Comparison of ENCODE assay signal across 12 mouse cellular contexts in the genomic region with DNA sequence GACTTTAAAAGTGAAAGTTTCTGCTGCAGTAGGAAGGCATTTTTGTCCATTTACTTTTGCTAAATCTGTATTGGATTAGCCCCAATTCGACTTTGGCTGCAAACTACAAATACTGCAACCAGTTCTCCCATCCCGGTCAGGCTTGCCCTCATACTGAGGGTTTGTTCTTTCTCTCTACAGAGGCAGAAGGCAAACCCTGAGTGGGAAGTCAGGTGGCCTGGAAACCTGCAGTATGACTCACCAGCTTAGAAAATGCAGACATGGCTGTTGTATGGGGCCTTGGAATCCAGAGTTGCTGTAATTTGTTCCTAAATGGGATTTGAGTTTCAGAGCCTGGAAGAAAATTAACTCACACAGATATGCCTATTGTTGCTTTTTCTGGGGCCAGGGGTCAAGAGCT.
A peak's percentile ranks its signal among the peaks of the same experiment; 100 is the strongest.
DNase-seq lines count a peak whose midpoint lies in the region.
"Had no signal": no experiment of that assay in that cellular context is flagged by ENCODE, and none has a peak within 500 bp of the region (broad histone marks: within the 10 kb centered on the region; RNA-seq: fewer than 3 reads in every experiment).

No protein-coding gene starts in this region.

- peak; percentile 33 for DNase-seq in right cerebral cortex, adult 18-20 months
- DNase-seq in right cerebral cortex, postnatal 14 days = no peak
- DNase-seq in brain, adult 2 months (ENCODE audit: low read depth, low spot score) = peak; percentile 92
- peak; percentile 88 for DNase-seq in cerebellum, adult 9-10 months
- DNase-seq in fibroblast of lung, adult 2 months (ENCODE audit: low read depth) = peak; percentile 69
- no peak for DNase-seq in urinary bladder, postnatal 36 days (ENCODE audit: low spot score in 2 of 2)
- no peak for DNase-seq in adrenal gland, postnatal 25 days
- DNase-seq in ovary, postnatal 14 days (ENCODE audit: low spot score) = no peak
- DNase-seq: gastrocnemius, postnatal 10 days; heart, postnatal 4 days; liver; thymus, postnatal 14 days had no signal

Comparison
In these comparisons a context has a peak if more than half of its experiments do, and no peak if none do; other contexts are left out.
1. DNase-seq: peak in right cerebral cortex, adult 18-20 months (single experiment), brain, adult 2 months (single experiment), cerebellum, adult 9-10 months (single experiment) and fibroblast of lung, adult 2 months (single experiment); none in right cerebral cortex, postnatal 14 days (single experiment), urinary bladder, postnatal 36 days (0 of 2), adrenal gland, postnatal 25 days (single experiment) and ovary, postnatal 14 days (single experiment).